Mouse (Mus musculus) splenic B cell, adult 2 months (primary cell): ENCODE results near the gene Nxph1.

ENCODE experiments used
- DNase-seq: peaks from one replicate; pipeline ENCODE4 v3.0.0-alpha.2; 2011; ENCODE audit warnings: low read depth, low spot score
- H3K27me3 ChIP-seq: 2 replicates; pipeline ENCODE4 v1.6.1; 2012; ENCODE audit warnings: mild to moderate bottlenecking, low read length, moderate library complexity, mixed read lengths; ENCODE audit not compliant: control insufficient read depth, poor library complexity, insufficient read depth, severe bottlenecking
- H3K36me3 ChIP-seq: 2 replicates; pipeline ENCODE4 v1.6.1; 2012; ENCODE audit warnings: mild to moderate bottlenecking, low read length, moderate library complexity, mixed read lengths; ENCODE audit not compliant: control insufficient read depth, poor library complexity, insufficient read depth, severe bottlenecking

Gene Nxph1

GRCm38 (mm10) chr6:8948131-8948470 lies at the start of gene Nxph1:
Gene Nxph1 (plus strand): TSS chr6:8948431.
- Histone ChIP-seq H3K27me3 (peaks cover 2% of the 10 kb centered on the region; the same call in 1 of the 2 replicates), H3K36me3 (no peaks in the 10 kb centered on the region)
- DNase-seq: no peak

- no peaks in the 10 kb centered on the region for H3K36me3 ChIP-seq
- no peaks in the 10 kb centered on the region for H3K27me3 ChIP-seq
- no peak for DNase-seq
These were observed 48.1 kb upstream of the Nxph1 start for GRCm38 (mm10) chr6:8900021-8900728.

GRCm38 (mm10) chr6:8900729-8901122 lies 47.5 kb upstream of the Nxph1 start:
- no peaks in the 10 kb centered on the region for H3K27me3 ChIP-seq
- H3K36me3 ChIP-seq: no peaks in the 10 kb centered on the region
- no peak for DNase-seq

GRCm38 (mm10) chr6:8907917-8908316 lies 40.3 kb upstream of the Nxph1 start:
- DNase-seq: no peak
- H3K27me3 ChIP-seq: no peaks in the 10 kb centered on the region
- H3K36me3 ChIP-seq: no peaks in the 10 kb centered on the region

- H3K27me3 ChIP-seq: no peaks in the 10 kb centered on the region
- no peaks in the 10 kb centered on the region for H3K36me3 ChIP-seq
- DNase-seq: no peak
These were observed 34.8 kb upstream of the Nxph1 start for GRCm38 (mm10) chr6:8913404-8913803.

- Histone ChIP-seq H3K27me3 (no peaks in the 10 kb centered on the region), H3K36me3 (no peaks in the 10 kb centered on the region)
- DNase-seq: no peak
These were observed 33.5 kb upstream of the Nxph1 start for GRCm38 (mm10) chr6:8914682-8915081.

- H3K36me3 ChIP-seq: no peaks in the 10 kb centered on the region
- H3K27me3 ChIP-seq: no peaks in the 10 kb centered on the region
- DNase-seq: no peak
These were observed 23.8 kb upstream of the Nxph1 start for GRCm38 (mm10) chr6:8924481-8924880.

GRCm38 (mm10) chr6:8935241-8935640 lies 13.0 kb upstream of the Nxph1 start:
- no peaks in the 10 kb centered on the region for H3K27me3 ChIP-seq
- DNase-seq: no peak
- no peaks in the 10 kb centered on the region for H3K36me3 ChIP-seq

GRCm38 (mm10) chr6:8935705-8936104 lies 12.5 kb upstream of the Nxph1 start:
- DNase-seq: peak; percentile 66
- no peaks in the 10 kb centered on the region for H3K27me3 ChIP-seq

GRCm38 (mm10) chr6:8936168-8936567 lies 12.1 kb upstream of the Nxph1 start:
- no peaks in the 10 kb centered on the region for H3K27me3 ChIP-seq
- no peaks in the 10 kb centered on the region for H3K36me3 ChIP-seq
- DNase-seq: no peak

More at GRCm38 (mm10) chr6:8935705-8936104, 12.5 kb upstream of the Nxph1 start:
- no peaks in the 10 kb centered on the region for H3K36me3 ChIP-seq

- no peak for DNase-seq
- H3K36me3 ChIP-seq: no peaks in the 10 kb centered on the region
- H3K27me3 ChIP-seq: peaks cover 2% of the 10 kb centered on the region; the same call in 1 of the 2 replicates
These were observed 510 bp downstream of the Nxph1 start for GRCm38 (mm10) chr6:8948471-8949411.

GRCm38 (mm10) chr6:8949665-8950201 lies 1.5 kb downstream of the Nxph1 start:
- peaks cover 2% of the 10 kb centered on the region; the same call in 1 of the 2 replicates for H3K27me3 ChIP-seq
- no peak for DNase-seq
- no peaks in the 10 kb centered on the region for H3K36me3 ChIP-seq

GRCm38 (mm10) chr6:8950611-8951325 lies 2.5 kb downstream of the Nxph1 start:
- Histone ChIP-seq H3K36me3 (no peaks in the 10 kb centered on the region), H3K27me3 (peaks cover 2% of the 10 kb centered on the region; the same call in 1 of the 2 replicates)
- DNase-seq: no peak

GRCm38 (mm10) chr6:8951326-8951695 lies 3.1 kb downstream of the Nxph1 start:
- Histone ChIP-seq H3K27me3 (peaks cover 2% of the 10 kb centered on the region; the same call in 1 of the 2 replicates), H3K36me3 (no peaks in the 10 kb centered on the region)
- peak; percentile 45 for DNase-seq
